Mouse (Mus musculus) thymus, adult 2 months (tissue): ENCODE data around the gene Zc3hc1.

Experiments
- CTCF ChIP-seq: fragments of 200-500 bp; IDR thresholded peaks from 2 replicates; pipeline ENCODE4 v1.5.1; 2012; ENCODE audit warnings: mild to moderate bottlenecking, control low read depth, low read length, moderate library complexity, borderline replicate concordance; ENCODE audit not compliant: control insufficient read depth, poor library complexity, insufficient read depth; ENCODE audit errors: extremely low read depth
- POLR2A ChIP-seq: fragments of 200-500 bp; IDR thresholded peaks from 2 replicates; pipeline ENCODE4 v1.6.1; 2012; ENCODE audit warnings: mild to moderate bottlenecking, low read length, control low read depth, moderate library complexity; ENCODE audit not compliant: control insufficient read depth, poor library complexity, insufficient read depth; ENCODE audit errors: extremely low read depth

DNA sequence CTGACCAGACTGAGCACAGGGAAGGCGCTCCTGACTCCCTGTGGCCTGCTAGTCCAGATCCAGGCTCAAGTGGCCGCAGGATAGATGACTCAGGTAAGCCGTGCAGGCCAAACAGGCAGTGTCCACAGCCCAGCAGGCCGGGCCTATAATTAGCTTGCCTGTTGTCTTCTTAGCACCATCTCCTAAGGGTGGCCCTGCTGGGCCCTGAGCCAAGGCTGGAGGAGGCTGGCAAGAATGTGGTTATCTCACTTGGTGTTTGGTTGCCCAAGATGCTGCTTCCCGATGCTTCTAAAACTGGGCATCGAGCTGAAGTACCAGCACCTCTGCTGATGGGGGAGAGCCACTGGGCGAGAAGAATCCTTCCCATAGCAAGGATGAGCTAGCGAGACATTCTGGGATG lies 35.1 kb downstream of the Zc3hc1 start:
- TF ChIP-seq CTCF: no peak
- no peak for TF ChIP-seq POLR2A
